Mouse (Mus musculus): ENCODE results near the gene Defb7. TPM values are rescaled to one million over a fixed set of nuclear protein-coding genes. Genes with fewer than 3 reads are reported as not detected.

Gene Defb7
- total RNA-seq (2021), result not detected
- long read RNA-seq, experiment 1, result 0 reads
- long read RNA-seq, experiment 2, result 0 reads

DNA sequence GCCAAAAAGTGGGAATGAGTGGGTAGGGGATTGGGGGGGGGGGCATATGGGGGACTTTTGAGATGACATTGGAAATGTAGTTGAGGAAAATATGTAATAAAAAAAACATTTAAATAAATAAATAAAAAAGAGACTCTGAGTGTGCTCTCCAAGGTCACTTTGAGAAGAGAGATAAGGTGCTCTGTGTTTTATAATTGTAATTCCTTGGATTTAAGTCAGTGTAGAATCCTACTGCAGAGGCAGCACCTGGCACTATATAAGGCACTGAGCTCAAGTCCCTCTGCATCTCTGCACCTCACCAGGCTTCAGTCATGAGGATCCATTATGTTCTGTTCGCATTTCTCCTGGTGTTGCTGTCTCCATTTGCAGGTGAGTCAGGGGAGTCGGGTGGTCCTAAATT is at the start of gene Defb7:
Gene Defb7, plus strand, starts transcription at position 301 of the 400 bp plus-strand sequence.
- DNase-seq (ENCODE audit: low spot score in 2 of 2), result no peak

DNA sequence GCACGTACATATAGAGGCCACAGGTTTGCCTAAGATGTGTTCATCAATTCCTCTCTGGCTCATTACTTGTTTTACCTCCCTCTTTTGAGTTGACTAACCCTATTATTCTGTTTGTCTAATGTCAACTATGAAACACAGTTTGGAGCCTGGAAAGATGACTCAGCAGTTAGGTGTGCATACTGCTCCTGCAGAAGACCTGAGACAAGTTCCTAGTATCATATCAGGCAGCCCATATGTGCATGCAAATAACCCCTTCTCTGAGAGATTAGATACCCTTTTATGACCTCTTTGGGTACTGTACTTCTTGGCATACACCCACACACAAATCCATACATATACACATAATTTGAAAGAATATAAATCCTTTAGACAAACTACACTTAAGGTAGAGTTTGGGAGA is 48.5 kb upstream of the Defb7 start:
- no peak for DNase-seq (ENCODE audit: low spot score in 2 of 2)

DNA sequence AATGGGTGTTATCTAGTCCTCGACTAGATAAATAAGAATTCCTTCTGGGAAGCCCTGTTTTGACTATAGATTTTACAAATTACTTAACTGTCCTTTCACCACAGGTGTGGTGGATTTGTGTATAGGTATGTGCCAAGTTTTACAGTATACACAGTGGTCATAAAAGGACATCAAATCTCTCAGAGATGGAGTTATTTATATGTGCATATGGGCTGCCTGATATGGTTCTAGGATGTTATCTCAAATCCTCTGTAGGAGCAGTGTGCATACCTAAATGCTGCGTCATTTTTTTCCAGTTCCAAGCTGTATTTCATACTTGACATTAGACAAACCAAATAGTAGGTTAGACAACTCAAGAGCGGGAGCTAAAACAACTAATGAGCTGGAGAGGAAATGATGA is 33.5 kb upstream of the Defb7 start:
- DNase-seq (ENCODE audit: low spot score in 2 of 2), result no peak

DNA sequence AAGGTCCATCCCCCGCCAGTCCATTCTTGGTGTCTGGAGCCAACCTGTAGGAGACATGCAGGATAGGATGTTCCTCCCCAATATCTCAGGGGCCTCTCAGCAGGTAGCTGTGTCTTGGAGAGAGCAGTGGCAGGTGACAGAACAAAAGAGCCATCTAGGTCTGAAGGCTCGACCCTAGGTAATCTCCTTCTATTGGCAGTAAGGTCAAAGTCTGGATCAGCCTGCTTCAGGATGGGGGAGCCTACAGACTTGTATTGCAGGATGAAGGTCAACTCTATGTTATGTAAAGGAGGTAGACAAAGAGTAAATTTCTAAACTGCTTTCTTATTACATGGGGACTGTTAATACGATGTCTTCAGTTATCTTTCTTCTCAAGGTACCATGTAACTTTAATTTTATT is 25.9 kb upstream of the Defb7 start:
- no peak for DNase-seq (ENCODE audit: low spot score in 2 of 2)

DNA sequence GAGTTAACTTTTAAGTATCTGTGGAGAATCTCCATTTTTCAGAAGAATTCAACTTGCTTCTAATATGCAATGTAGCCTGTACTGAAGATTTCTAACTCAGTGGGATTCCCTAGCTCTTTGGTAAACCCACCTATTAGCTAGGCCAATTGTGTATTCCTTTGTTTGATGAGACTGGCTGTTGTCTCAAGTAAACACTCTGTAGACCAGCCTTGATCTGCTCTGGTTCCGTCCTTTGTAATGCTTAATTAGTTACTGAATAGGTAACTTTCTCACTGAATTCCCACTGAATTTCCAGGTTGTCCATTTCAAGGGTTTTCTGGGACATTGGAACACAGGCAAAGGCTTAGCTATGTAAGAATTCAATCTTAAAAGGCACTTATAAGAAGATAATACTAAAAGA is 5.6 kb downstream of the Defb7 start:
- no peak for DNase-seq (ENCODE audit: low spot score in 2 of 2)

DNA sequence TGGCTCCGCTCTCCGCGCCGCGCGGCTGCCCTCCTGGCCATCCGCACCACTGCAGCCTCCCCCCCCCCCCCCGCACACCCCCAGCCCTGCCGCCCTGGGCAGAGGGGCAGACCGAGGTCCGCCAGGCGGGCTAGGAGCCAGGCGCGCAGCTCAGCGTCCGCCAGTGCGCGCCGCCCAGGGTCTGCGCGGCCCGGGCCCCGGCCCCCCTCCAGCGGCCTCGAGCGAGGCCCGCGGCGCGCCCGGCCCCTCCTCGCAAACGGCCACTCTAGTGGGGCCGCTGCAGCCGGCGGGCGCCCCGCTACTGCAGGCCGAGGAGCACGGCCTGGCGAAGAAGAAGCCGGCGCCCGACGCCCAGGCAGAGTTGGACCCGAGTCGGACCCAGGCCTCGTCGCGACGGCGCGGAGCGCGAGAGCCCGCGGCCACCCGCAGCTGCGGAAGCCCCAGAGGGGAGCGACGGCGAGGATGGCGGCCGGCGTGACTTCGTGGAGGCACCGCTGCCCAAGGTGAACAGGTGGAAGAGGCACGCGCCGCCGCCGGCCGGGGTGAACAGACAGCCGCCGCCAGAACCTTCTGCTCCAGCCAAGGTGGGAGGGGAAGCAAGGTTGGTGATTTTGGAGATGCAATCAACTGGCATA is 40.4 kb downstream of the Defb7 start:
- no peak for DNase-seq (ENCODE audit: low spot score in 2 of 2)

DNA sequence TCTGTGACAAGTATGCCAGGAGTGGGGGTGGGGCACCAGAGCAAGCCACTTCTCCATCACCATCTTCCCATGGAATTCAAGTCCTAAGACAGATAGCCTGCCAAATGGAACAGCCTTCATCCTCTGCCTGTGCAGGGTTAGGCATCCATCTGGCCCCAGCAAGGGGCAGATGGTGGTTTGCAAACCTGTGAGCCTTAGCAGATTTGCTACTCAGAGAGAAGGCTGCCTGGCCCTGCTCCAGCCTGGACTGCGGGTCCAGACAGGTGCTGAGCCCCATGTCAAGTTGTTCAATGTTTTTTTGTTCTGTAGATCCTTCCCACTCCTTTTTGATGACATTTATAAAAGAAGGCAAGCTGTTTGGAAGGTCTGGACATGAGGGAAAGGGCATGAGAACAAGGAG is 45.5 kb downstream of the Defb7 start:
- DNase-seq (ENCODE audit: low spot score in 2 of 2), result no peak

Small RNA genes lying within 50 kb of the gene (microRNA-seq; reads per million reads assigned to microRNA genes)
- gene Gm27288, result 0 reads per million in 2 experiments
- gene Gm27852, result 0 reads per million in 2 experiments

Other genes starting within 250 kb of the Defb7 start
- not detected for gene Defb5, start 247.5 kb upstream of the Defb7 start, total RNA-seq (2021)
- gene Defb3, start 201.7 kb upstream of the Defb7 start, total RNA-seq (2021), result not detected
- gene Defb8, start 47.5 kb upstream of the Defb7 start, total RNA-seq (2021), result not detected
- gene 4930467E23Rik, start 234.5 kb downstream of the Defb7 start, total RNA-seq (2021), result under 1 TPM; 0.67 to 0.91 TPM

All from layer of hippocampus, postnatal 14 days (tissue).